Mouse (Mus musculus) ES-Bruce4 (cell line): Measurements from ENCODE around the gene Hadhb.

Experiments
- CTCF ChIP-seq: IDR thresholded peaks from one replicate; pipeline ENCODE4 v1.8.1; 2011; ENCODE audit warnings: low read depth, low read length
- EP300 ChIP-seq: IDR thresholded peaks from 2 replicates; pipeline ENCODE4 v1.6.1; 2011; ENCODE audit warnings: low read depth, low read length; ENCODE audit not compliant: insufficient read depth

DNA sequence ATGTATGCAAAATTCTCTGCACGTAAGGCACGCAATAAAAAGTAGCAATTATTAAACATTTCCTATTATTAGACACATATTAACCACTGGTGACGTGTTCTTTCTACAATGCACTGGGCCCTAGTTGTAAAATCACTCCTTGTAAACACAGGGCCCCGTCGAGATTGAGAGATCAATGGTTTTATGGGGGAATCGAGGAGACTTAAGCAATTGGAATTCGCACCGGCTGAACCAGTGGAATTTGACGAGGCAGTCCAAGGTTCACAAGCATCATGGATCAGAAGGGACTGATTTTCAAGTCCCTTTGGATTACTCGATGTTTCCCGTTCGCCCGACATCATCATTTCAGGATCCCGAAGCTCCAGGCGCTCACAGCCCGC, 76.8 kb downstream of the Hadhb start:
- TF ChIP-seq CTCF (no peak), EP300 (no peak)
